Mouse (Mus musculus): ENCODE measurements at regions not wholly inside any gene's neighbourhood (a gene's known extent, or its start where the extent isn't known, plus 50 kb on each side); places are given as distances from the start of the nearest gene placed in this dataset.

DNA sequence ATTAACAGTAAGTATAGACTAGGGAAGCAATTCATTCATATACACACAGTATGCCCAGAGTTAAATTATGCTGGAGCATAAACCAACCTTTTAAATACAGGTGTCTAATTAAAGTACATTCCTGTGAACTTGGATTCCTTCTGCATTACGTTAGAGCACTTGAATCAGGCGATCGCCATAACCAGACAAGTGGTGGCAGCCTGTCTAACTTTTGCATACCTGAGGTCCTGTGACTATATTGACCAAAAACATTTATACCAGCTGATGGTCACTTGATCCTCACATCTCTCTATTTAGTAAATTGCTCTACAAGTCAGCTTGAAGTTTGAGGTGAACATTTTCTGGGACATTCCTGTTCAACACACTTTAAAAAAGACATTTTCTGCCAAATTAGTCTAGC lies 330.5 kb downstream of the Tex13c3 start:
- H3K4me1 ChIP-seq (replicated peaks; ENCODE audit: control insufficient read depth, insufficient read depth, low read length), result no peaks in the 10 kb centered on the region
- no peaks in the 10 kb centered on the region for H3K27me3 ChIP-seq (ENCODE audit: control insufficient read depth, insufficient read depth, low read length)
- DNase-seq (ENCODE audit: low spot score), result no peak
- no peak overlapping the region for H3K4me3 ChIP-seq (ENCODE audit: low read depth, low read length)
- WGBS, result 94% methylated on average over 3 of the region's 3 CpGs
- no peak for ATAC-seq (ENCODE audit: low FRiP score)
- H3K9ac ChIP-seq (ENCODE audit: low read depth, low read length), result no peak overlapping the region
- no peak overlapping the region for H3K4me2 ChIP-seq (replicated peaks; ENCODE audit: low read depth, low read length)
- H3K36me3 ChIP-seq (ENCODE audit: control insufficient read depth, insufficient read depth, low read length), result no peaks in the 10 kb centered on the region
- H3K9me3 ChIP-seq (ENCODE audit: control insufficient read depth, low read length), result no peaks in the 10 kb centered on the region
- no peak overlapping the region for H3K27ac ChIP-seq (ENCODE audit: low read depth, low read length)

DNA sequence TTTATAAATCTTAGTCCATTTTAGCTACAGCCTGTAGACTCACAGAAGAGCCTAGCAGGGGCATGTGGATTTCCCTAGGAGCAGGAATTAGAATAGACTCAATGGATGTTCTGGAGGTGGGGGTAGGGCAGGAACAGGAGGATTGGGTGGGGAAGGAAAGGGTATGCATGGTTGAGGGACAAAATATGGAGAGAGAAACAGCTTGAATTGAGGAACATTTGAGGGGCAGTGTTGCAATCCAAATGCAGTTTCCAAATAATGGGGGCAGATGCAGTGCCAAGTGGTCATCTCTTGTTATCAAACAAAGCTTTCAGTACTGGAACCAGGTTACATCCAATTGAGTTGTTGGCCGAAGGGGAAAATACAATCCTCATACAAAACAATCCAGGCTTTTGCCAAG lies 332.4 kb downstream of the Tex13c3 start:
- Histone ChIP-seq H3K9ac (ENCODE audit: low read depth, low read length) (no peak overlapping the region), H3K27me3 (ENCODE audit: control insufficient read depth, insufficient read depth, low read length) (no peaks in the 10 kb centered on the region), H3K4me1 (replicated peaks; ENCODE audit: control insufficient read depth, insufficient read depth, low read length) (no peaks in the 10 kb centered on the region), H3K36me3 (ENCODE audit: control insufficient read depth, insufficient read depth, low read length) (no peaks in the 10 kb centered on the region), H3K27ac (ENCODE audit: low read depth, low read length) (no peak overlapping the region), H3K4me3 (ENCODE audit: low read depth, low read length) (no peak overlapping the region), H3K9me3 (ENCODE audit: control insufficient read depth, low read length) (no peaks in the 10 kb centered on the region), H3K4me2 (replicated peaks; ENCODE audit: low read depth, low read length) (no peak overlapping the region)
- 81% methylated on average over 1 of the region's 1 CpGs for WGBS
- ATAC-seq (ENCODE audit: low FRiP score) (no peak), DNase-seq (ENCODE audit: low spot score) (no peak)

- 89% methylated on average over 3 of the region's 3 CpGs for WGBS
- H3K27me3 ChIP-seq (ENCODE audit: control insufficient read depth, insufficient read depth, low read length), result no peaks in the 10 kb centered on the region
- H3K4me2 ChIP-seq (replicated peaks; ENCODE audit: low read depth, low read length), result no peak overlapping the region
- H3K4me3 ChIP-seq (ENCODE audit: low read depth, low read length), result no peak overlapping the region
- H3K27ac ChIP-seq (ENCODE audit: low read depth, low read length), result no peak overlapping the region
- H3K36me3 ChIP-seq (ENCODE audit: control insufficient read depth, insufficient read depth, low read length), result no peaks in the 10 kb centered on the region
- no peak for DNase-seq (ENCODE audit: low spot score)
- no peak for ATAC-seq (ENCODE audit: low FRiP score)
- no peak overlapping the region for H3K9ac ChIP-seq (ENCODE audit: low read depth, low read length)
- H3K4me1 ChIP-seq (replicated peaks; ENCODE audit: control insufficient read depth, insufficient read depth, low read length), result no peaks in the 10 kb centered on the region
- H3K9me3 ChIP-seq (ENCODE audit: control insufficient read depth, low read length), result no peaks in the 10 kb centered on the region
Measured at GRCm38 (mm10) chrX:19148251-19148650, 332.9 kb downstream of the Tex13c3 start.

DNA sequence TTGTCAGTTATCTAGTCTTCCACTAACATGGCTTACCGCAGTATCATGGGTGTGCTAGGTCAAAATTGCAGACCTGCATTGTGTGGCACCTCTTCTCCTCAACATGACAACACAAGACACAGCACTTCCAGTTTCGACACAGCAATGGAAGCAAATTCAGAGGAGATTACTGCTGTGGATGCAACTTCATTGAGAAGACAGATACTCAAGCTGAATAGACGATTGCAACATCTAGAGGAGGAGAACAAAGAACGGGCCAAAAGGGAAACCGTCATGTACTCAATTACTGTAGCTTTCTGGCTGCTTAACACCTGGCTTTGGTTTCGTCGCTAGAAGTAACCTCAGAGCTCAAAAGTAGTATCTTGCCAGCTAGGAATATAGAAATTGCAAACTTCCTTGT lies 368.4 kb downstream of the Tex13c3 start:
- Histone ChIP-seq H3K9me3 (ENCODE audit: control insufficient read depth, low read length) (no peaks in the 10 kb centered on the region), H3K27ac (ENCODE audit: low read depth, low read length) (no peak overlapping the region), H3K36me3 (ENCODE audit: control insufficient read depth, insufficient read depth, low read length) (no peaks in the 10 kb centered on the region), H3K4me1 (replicated peaks; ENCODE audit: control insufficient read depth, insufficient read depth, low read length) (no peaks in the 10 kb centered on the region), H3K9ac (ENCODE audit: low read depth, low read length) (no peak overlapping the region), H3K4me3 (ENCODE audit: low read depth, low read length) (no peak overlapping the region), H3K4me2 (replicated peaks; ENCODE audit: low read depth, low read length) (no peak overlapping the region), H3K27me3 (ENCODE audit: control insufficient read depth, insufficient read depth, low read length) (no peaks in the 10 kb centered on the region)
- no peak for ATAC-seq (ENCODE audit: low FRiP score)
- DNase-seq (ENCODE audit: low spot score), result no peak
- WGBS, result 87% methylated on average over 7 of the region's 7 CpGs

DNA sequence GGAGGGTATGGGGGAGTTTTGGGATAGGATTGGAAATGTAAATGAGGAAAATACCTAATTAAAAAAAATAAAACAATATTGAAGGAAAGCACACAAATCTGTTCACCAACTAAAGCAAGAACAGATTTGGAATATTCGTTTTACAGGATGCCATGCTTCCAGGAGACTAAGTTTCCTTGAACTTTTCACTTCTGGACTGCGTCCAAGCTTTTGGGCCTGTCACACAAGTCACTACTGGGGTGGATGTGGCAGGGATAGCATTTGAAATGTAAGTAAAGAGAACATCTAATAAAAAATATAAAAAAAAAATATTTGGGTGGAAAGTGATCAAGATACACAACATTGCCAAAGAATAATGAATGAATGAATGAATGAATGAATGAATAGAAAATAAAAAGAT lies 378.2 kb downstream of the Tex13c3 start:
- Histone ChIP-seq H3K4me2 (replicated peaks; ENCODE audit: low read depth, low read length) (no peak overlapping the region), H3K36me3 (ENCODE audit: control insufficient read depth, insufficient read depth, low read length) (no peaks in the 10 kb centered on the region), H3K9ac (ENCODE audit: low read depth, low read length) (no peak overlapping the region), H3K27me3 (ENCODE audit: control insufficient read depth, insufficient read depth, low read length) (no peaks in the 10 kb centered on the region), H3K9me3 (ENCODE audit: control insufficient read depth, low read length) (no peaks in the 10 kb centered on the region), H3K4me1 (replicated peaks; ENCODE audit: control insufficient read depth, insufficient read depth, low read length) (no peaks in the 10 kb centered on the region), H3K4me3 (ENCODE audit: low read depth, low read length) (no peak overlapping the region), H3K27ac (ENCODE audit: low read depth, low read length) (no peak overlapping the region)
- DNase-seq (ENCODE audit: low spot score) (no peak), ATAC-seq (ENCODE audit: low FRiP score) (no peak)
- 79% methylated on average over 2 of the region's 2 CpGs for WGBS

DNA sequence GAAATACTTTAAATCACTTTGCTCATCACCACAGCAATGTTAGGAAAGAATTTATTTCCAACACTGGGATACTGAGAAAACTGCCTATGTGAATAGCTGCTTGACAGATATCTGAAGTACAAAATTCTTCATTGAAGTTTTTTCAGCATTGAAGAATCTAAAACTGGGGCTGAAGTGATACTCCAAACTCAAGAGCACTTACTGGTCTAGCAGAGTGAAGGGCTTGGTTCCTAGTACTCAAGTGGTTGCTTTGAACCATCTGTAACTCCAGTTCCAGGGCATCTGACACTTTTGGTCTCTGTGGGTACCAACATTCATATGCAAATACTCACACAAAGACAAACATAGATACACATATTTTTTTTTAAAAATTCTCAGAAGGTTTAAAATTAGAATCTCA lies 385.2 kb downstream of the Tex13c3 start:
- no peaks in the 10 kb centered on the region for H3K4me1 ChIP-seq (replicated peaks; ENCODE audit: control insufficient read depth, insufficient read depth, low read length)
- H3K9me3 ChIP-seq (ENCODE audit: control insufficient read depth, low read length), result no peaks in the 10 kb centered on the region
- ATAC-seq (ENCODE audit: low FRiP score) (no peak), DNase-seq (ENCODE audit: low spot score) (no peak)
- H3K9ac ChIP-seq (ENCODE audit: low read depth, low read length), result no peak overlapping the region
- H3K4me3 ChIP-seq (ENCODE audit: low read depth, low read length), result no peak overlapping the region
- no peak overlapping the region for H3K4me2 ChIP-seq (replicated peaks; ENCODE audit: low read depth, low read length)
- H3K27me3 ChIP-seq (ENCODE audit: control insufficient read depth, insufficient read depth, low read length), result no peaks in the 10 kb centered on the region
- no peak overlapping the region for H3K27ac ChIP-seq (ENCODE audit: low read depth, low read length)
- no peaks in the 10 kb centered on the region for H3K36me3 ChIP-seq (ENCODE audit: control insufficient read depth, insufficient read depth, low read length)

GRCm38 (mm10) chrX:19084435-19084834 lies 396.7 kb downstream of the Tex13c3 start:
- Histone ChIP-seq H3K4me3 (ENCODE audit: low read depth, low read length) (no peak overlapping the region), H3K4me1 (replicated peaks; ENCODE audit: control insufficient read depth, insufficient read depth, low read length) (no peaks in the 10 kb centered on the region), H3K36me3 (ENCODE audit: control insufficient read depth, insufficient read depth, low read length) (no peaks in the 10 kb centered on the region), H3K9me3 (ENCODE audit: control insufficient read depth, low read length) (no peaks in the 10 kb centered on the region), H3K9ac (ENCODE audit: low read depth, low read length) (no peak overlapping the region), H3K4me2 (replicated peaks; ENCODE audit: low read depth, low read length) (no peak overlapping the region), H3K27ac (ENCODE audit: low read depth, low read length) (no peak overlapping the region), H3K27me3 (ENCODE audit: control insufficient read depth, insufficient read depth, low read length) (no peaks in the 10 kb centered on the region)
- no peak for DNase-seq (ENCODE audit: low spot score)
- no peak for ATAC-seq (ENCODE audit: low FRiP score)
- 95% methylated on average over 1 of the region's 1 CpGs for WGBS

GRCm38 (mm10) chrX:19080021-19080420 lies 401.1 kb downstream of the Tex13c3 start:
- 70% methylated on average over 2 of the region's 2 CpGs for WGBS
- no peaks in the 10 kb centered on the region for H3K36me3 ChIP-seq (ENCODE audit: control insufficient read depth, insufficient read depth, low read length)

More at GRCm38 (mm10) chrX:19080021-19080420, 401.1 kb downstream of the Tex13c3 start:
- H3K4me1 ChIP-seq (replicated peaks; ENCODE audit: control insufficient read depth, insufficient read depth, low read length), result no peaks in the 10 kb centered on the region
- H3K4me3 ChIP-seq (ENCODE audit: low read depth, low read length), result no peak overlapping the region
- H3K4me2 ChIP-seq (replicated peaks; ENCODE audit: low read depth, low read length), result no peak overlapping the region
- DNase-seq (ENCODE audit: low spot score) (no peak), ATAC-seq (ENCODE audit: low FRiP score) (no peak)
- H3K27ac ChIP-seq (ENCODE audit: low read depth, low read length), result no peak overlapping the region
- H3K9me3 ChIP-seq (ENCODE audit: control insufficient read depth, low read length), result no peaks in the 10 kb centered on the region
- no peak overlapping the region for H3K9ac ChIP-seq (ENCODE audit: low read depth, low read length)
- H3K27me3 ChIP-seq (ENCODE audit: control insufficient read depth, insufficient read depth, low read length), result no peaks in the 10 kb centered on the region
